Mouse (Mus musculus): Measurements from ENCODE around the gene Dnajb2.

Dnajb2 gene

GRCm38 (mm10) chr1:75236117-75237050, at the start of gene Dnajb2:
Dnajb2 (plus strand) TSS chr1:75236406.
- DNase-seq, result peak; percentile 87

GRCm38 (mm10) chr1:75187126-75187525, 49.1 kb upstream of the Dnajb2 start:
- no peak for DNase-seq

- no peak for DNase-seq
Measured at GRCm38 (mm10) chr1:75187914-75188483, 48.2 kb upstream of the Dnajb2 start.

- no peak for DNase-seq
Measured at GRCm38 (mm10) chr1:75190577-75190976, 45.6 kb upstream of the Dnajb2 start.

- no peak for DNase-seq
Measured at GRCm38 (mm10) chr1:75191258-75191621, 45.0 kb upstream of the Dnajb2 start.

GRCm38 (mm10) chr1:75191622-75192402, 44.4 kb upstream of the Dnajb2 start, which contains the start of the genes Ankzf1 and Atg9a:
Ankzf1 (plus strand) TSS chr1:75192151.
Atg9a (minus strand) TSS chr1:75192196.
- DNase-seq, result peak; percentile 95

- no peak for DNase-seq
Measured at GRCm38 (mm10) chr1:75192452-75192851, 43.8 kb upstream of the Dnajb2 start.

- no peak for DNase-seq
Measured at GRCm38 (mm10) chr1:75201236-75201635, 35.0 kb upstream of the Dnajb2 start.

- DNase-seq, result no peak
Measured at GRCm38 (mm10) chr1:75208967-75209678, 27.1 kb upstream of the Dnajb2 start.

- peak; percentile 96 for DNase-seq
Measured at GRCm38 (mm10) chr1:75210136-75211087, 25.8 kb upstream of the Dnajb2 start, which contains the start of the genes Glb1l and Stk16. Glb1l (minus strand) TSS chr1:75210813. Stk16 (plus strand) TSS chr1:75210838.

GRCm38 (mm10) chr1:75211141-75211708, 25.0 kb upstream of the Dnajb2 start:
- DNase-seq, result no peak

- no peak for DNase-seq
Measured at GRCm38 (mm10) chr1:75212542-75212941, 23.7 kb upstream of the Dnajb2 start.

- no peak for DNase-seq
Measured at GRCm38 (mm10) chr1:75213096-75213495, 23.1 kb upstream of the Dnajb2 start.

GRCm38 (mm10) chr1:75214442-75214841, 21.8 kb upstream of the Dnajb2 start:
- no peak for DNase-seq

GRCm38 (mm10) chr1:75214886-75215285, 21.3 kb upstream of the Dnajb2 start:
- DNase-seq, result peak; percentile 62

GRCm38 (mm10) chr1:75215785-75216184, 20.4 kb upstream of the Dnajb2 start:
- no peak for DNase-seq

- DNase-seq, result no peak
Measured at GRCm38 (mm10) chr1:75216797-75217585, 19.2 kb upstream of the Dnajb2 start.

GRCm38 (mm10) chr1:75217893-75218226, 18.3 kb upstream of the Dnajb2 start:
- no peak for DNase-seq

- peak; percentile 81 for DNase-seq
Measured at GRCm38 (mm10) chr1:75218227-75219001, 17.8 kb upstream of the Dnajb2 start.
